Mouse (Mus musculus) layer of hippocampus, adult 9-10 months (tissue): ENCODE measurements around the gene Klk1b16.
"Not testable (repeated sequence)": the region's sequence is repeated elsewhere in the genome, so short reads cannot be mapped to it uniquely, and the experiment has no call there.

Experiments
- DNase-seq: peaks from one replicate; pipeline ENCODE4 v3.0.0; 2022; ENCODE audit warnings: low spot score

The Klk1b16 gene

GRCm38 (mm10) chr7:44136467-44136866, at the start of gene Klk1b16:
Klk1b16 (plus strand) TSS chr7:44136767.
- DNase-seq, result no peak

GRCm38 (mm10) chr7:44096111-44096510, 40.5 kb upstream of the Klk1b16 start:
- no peak for DNase-seq

- DNase-seq, result not testable (repeated sequence)
Measured at GRCm38 (mm10) chr7:44102028-44102427, 34.5 kb upstream of the Klk1b16 start, which contains the start of gene Klk1b21. Klk1b21 (plus strand) TSS chr7:44102328.

GRCm38 (mm10) chr7:44112373-44112772, 24.2 kb upstream of the Klk1b16 start, which contains the start of gene Klk1b22:
Klk1b22 (plus strand) TSS chr7:44112673.
- DNase-seq, result no peak

GRCm38 (mm10) chr7:44123445-44123844, 13.1 kb upstream of the Klk1b16 start:
- no peak for DNase-seq

- DNase-seq, result no peak
Measured at GRCm38 (mm10) chr7:44179299-44180045, 42.9 kb downstream of the Klk1b16 start.

GRCm38 (mm10) chr7:44186516-44186915, 49.9 kb downstream of the Klk1b16 start:
- DNase-seq, result not testable (repeated sequence)

- not testable (repeated sequence) for DNase-seq
Measured at GRCm38 (mm10) chr7:44187936-44188335, 51.4 kb downstream of the Klk1b16 start, which contains the start of gene Klk1b24. Klk1b24 (plus strand) TSS chr7:44188236.
